19 mouse cellular contexts compared by ENCODE assay signal in genomic region chr8:94817933-94818332, GRCm38 (mm10). TPM values are rescaled to one million over a fixed set of nuclear protein-coding genes. Genes with fewer than 3 reads are reported as not detected.
"Had no signal": no experiment of that assay in that cellular context is flagged by ENCODE, and none has a peak within 500 bp of the region (broad histone marks: within the 10 kb centered on the region; RNA-seq: fewer than 3 reads in every experiment).

No protein-coding gene starts in this region.

- DNase-seq: kidney, adult 11 months; kidney, adult 8-10 months; kidney, postnatal 10 days; kidney, postnatal 36 days; left cerebral cortex, postnatal 4 days; liver, postnatal 0 days; lung, embryonic 14.5 days; retina, postnatal 1 day; right cerebral cortex, postnatal 25 days; thymus, adult 18-20 months; thymus, postnatal 25 days had no signal

- ATAC-seq: liver, postnatal 0 days; lung, postnatal 0 days; midbrain, embryonic 13.5 days had no signal

RNA-seq across cellular contexts. Expression of gene Ccl17, which starts 7.7 kb away (rescaled TPM):
- polyA plus RNA-seq: kidney, embryonic 15.5 days; limb, embryonic 12.5 days; limb, embryonic 15.5 days; liver, postnatal 0 days; lung, embryonic 14.5 days; macrophage; neural tube, embryonic 12.5 days; spleen, adult 2 months had no signal
